In genomic region chr7:67229701-67230100, GRCm38 (mm10) we compare ENCODE assay signal across 16 mouse cellular contexts. TPM values are rescaled to one million over a fixed set of nuclear protein-coding genes. Genes with fewer than 3 reads are reported as not detected.
A peak's percentile ranks its signal among the peaks of the same experiment; 100 is the strongest.
DNase-seq lines count a peak whose midpoint lies in the region; ATAC-seq and TF ChIP-seq lines count a peak whose summit lies in the region.
"Had no signal": no experiment of that assay in that cellular context is flagged by ENCODE, and none has a peak within 500 bp of the region (broad histone marks: within the 10 kb centered on the region; RNA-seq: fewer than 3 reads in every experiment).

No protein-coding gene starts in this region.

- no peak overlapping the region for H3K4me2 ChIP-seq in heart, embryonic 15.5 days
- H3K4me2 ChIP-seq in lung, postnatal 0 days (replicated peaks; ENCODE audit: low read depth, low read length) = no peak overlapping the region
- H3K4me2 ChIP-seq: embryonic facial prominence, embryonic 13.5 days had no signal

- TF ChIP-seq EP300 in lung, postnatal 0 days (IDR thresholded peaks at IDR 0.05) = no peak

- 71% methylated on average over 3 of the region's 3 CpGs for WGBS in heart, embryonic 15.5 days
- 72% methylated on average over 3 of the region's 3 CpGs for WGBS in lung, postnatal 0 days

- no peak for TF ChIP-seq CTCF in gastrocnemius, adult 2 months (IDR thresholded peaks at IDR 0.05)
- no peak for TF ChIP-seq CTCF in lung, postnatal 0 days (IDR thresholded peaks at IDR 0.05)

- H3K36me3 ChIP-seq in heart, embryonic 15.5 days = peaks cover 32% of the 10 kb centered on the region
- 0 out of 2 replicates have a peak, but pooled peaks cover 9% of the 10 kb centered on the region for H3K36me3 ChIP-seq in lung, postnatal 0 days (ENCODE audit: insufficient read depth, low read length)

- no peak overlapping the region for H3K9ac ChIP-seq in heart, embryonic 15.5 days
- no peak overlapping the region for H3K9ac ChIP-seq in lung, postnatal 0 days (replicated peaks; ENCODE audit: low read depth)
- H3K9ac ChIP-seq: embryonic facial prominence, embryonic 13.5 days had no signal

- no peaks in the 10 kb centered on the region for H3K9me3 ChIP-seq in heart, embryonic 15.5 days (replicated peaks)
- no peaks in the 10 kb centered on the region for H3K9me3 ChIP-seq in lung, postnatal 0 days (ENCODE audit: low read length)
- H3K9me3 ChIP-seq: embryonic facial prominence, embryonic 13.5 days; hindbrain, embryonic 10.5 days; limb, embryonic 10.5 days had no signal

- peaks cover 35% of the 10 kb centered on the region for H3K4me1 ChIP-seq in heart, embryonic 15.5 days (replicated peaks)
- H3K4me1 ChIP-seq in lung, postnatal 0 days (ENCODE audit: insufficient read depth, low read depth, low read length) = no peaks in the 10 kb centered on the region
- H3K4me1 ChIP-seq: embryonic facial prominence, embryonic 13.5 days; limb, embryonic 10.5 days had no signal

- H3K4me3 ChIP-seq in gastrocnemius, adult 2 months = no peak overlapping the region
- no peak overlapping the region for H3K4me3 ChIP-seq in heart, embryonic 15.5 days
- H3K4me3 ChIP-seq in lung, postnatal 0 days (ENCODE audit: low read depth, low read length) = no peak overlapping the region
- H3K4me3 ChIP-seq: embryonic facial prominence, embryonic 13.5 days; hindbrain, embryonic 10.5 days; limb, embryonic 10.5 days had no signal

- intact Hi-C loops in gastrocnemius, adult 2 months (cut with DNase I) = loop anchor here (10.0 kb wide), 1 partner anchor 525 kb away; the partner anchor contains the start of gene Synm
- intact Hi-C loops in gastrocnemius, postnatal 36 days (cut with DNase I) = loop anchor here (10.0 kb wide), 1 partner anchor 295 kb away; no protein-coding TSS in a partner anchor

- no peaks in the 10 kb centered on the region for H3K27me3 ChIP-seq in heart, embryonic 15.5 days
- no peaks in the 10 kb centered on the region for H3K27me3 ChIP-seq in lung, postnatal 0 days (replicated peaks; ENCODE audit: insufficient read depth, low read length)
- H3K27me3 ChIP-seq: CH12.LX; embryonic facial prominence, embryonic 13.5 days had no signal

- peak overlapping the region; percentile 69; the same call in 1 of the 2 replicates for H3K27ac ChIP-seq in gastrocnemius, adult 2 months
- peak overlapping the region; percentile 96 for H3K27ac ChIP-seq in heart, embryonic 15.5 days
- no peak overlapping the region for H3K27ac ChIP-seq in lung, postnatal 0 days (ENCODE audit: low read length)
- H3K27ac ChIP-seq: embryonic facial prominence, embryonic 13.5 days; hindbrain, embryonic 10.5 days; limb, embryonic 10.5 days had no signal

- no peak for DNase-seq in gastrocnemius, adult 2 months
- DNase-seq in gastrocnemius, postnatal 36 days = no peak
- DNase-seq in heart, adult 8-10 months (ENCODE audit: low spot score) = no peak
- no peak for DNase-seq in lung, postnatal 0 days (ENCODE audit: low spot score)
- no peak for DNase-seq in lung, postnatal 25 days (ENCODE audit: low spot score)
- DNase-seq in heart, postnatal 4 days = peak; percentile 9
- DNase-seq: adrenal gland, postnatal 25 days; cerebellum, adult 11-12 months; lung, adult 2 months; lung, postnatal 4 days; thymus, postnatal 25 days had no signal

- ATAC-seq in heart, embryonic 15.5 days (replicated peaks; ENCODE audit: insufficient number of reproducible peaks, insufficient read depth, low FRiP score, low read depth) = no peak
- 0 out of 2 replicates have a peak, but pooled peaks have one; percentile 2 for ATAC-seq in lung, postnatal 0 days

RNA-seq across cellular contexts. Expression of gene Lysmd4, which starts 7.4 kb away (rescaled TPM):
- 1 to 10 TPM; 6.4 to 7.9 TPM for total RNA-seq in gastrocnemius, adult 2 months (2021)
- total RNA-seq in gastrocnemius, postnatal 36 days (2021) = 1 to 10 TPM; 6.0 to 7.1 TPM
- 14.2 and 16.8 TPM in 2 replicates for polyA plus RNA-seq in heart, embryonic 15.5 days (2015; fragmentation: Nextera tagmentation; extraction: Ambion mirVana)
- total RNA-seq in heart, adult 8-10 months (2022) = 10 to 100 TPM; 16.9 to 20.9 (median 19.3) TPM
- polyA plus RNA-seq in lung, postnatal 0 days (2015; fragmentation: Nextera tagmentation; extraction: Ambion mirVana) = 8.4 and 10.8 TPM in 2 replicates
- total RNA-seq in heart, postnatal 4 days (2021) = 10 to 100 TPM; 14.2 to 14.4 TPM
